Mouse (Mus musculus) hindbrain, postnatal 0 days (tissue): ENCODE measurements at regions not wholly inside any gene's neighbourhood (a gene's known extent, or its start where the extent isn't known, plus 50 kb on each side); places are given as distances from the start of the nearest gene placed in this dataset.

Experiments used
- ATAC-seq: fragments of 200-750 bp; cut with Nextera tagmentation; 2 replicates; pipeline ENCODE4 v1.8.0; 2017; ENCODE audit warnings: mild to moderate bottlenecking, moderate TSS enrichment, moderate library complexity
- DNase-seq: peaks from one replicate; pipeline ENCODE4 v3.0.0-alpha.2; 2015; ENCODE audit warnings: low spot score
- H3K27ac ChIP-seq: fragments of 300-500 bp; sonication (generic); 2 replicates; pipeline ENCODE4 v1.5.1; 2014; ENCODE audit warnings: mild to moderate bottlenecking
- H3K27me3 ChIP-seq: fragments of 300-500 bp; sonication (generic); 2 replicates; pipeline ENCODE4 v1.6.1; 2014; ENCODE audit warnings: low read length, mixed read lengths; ENCODE audit not compliant: insufficient read depth
- H3K36me3 ChIP-seq: fragments of 300-500 bp; sonication (generic); 2 replicates; pipeline ENCODE4 v1.6.1; 2014; ENCODE audit warnings: low read length, mixed read lengths; ENCODE audit not compliant: insufficient read depth
- H3K4me1 ChIP-seq: fragments of 300-500 bp; sonication (generic); 2 replicates; pipeline ENCODE4 v1.6.1; 2014; ENCODE audit warnings: antibody characterized with exemption, low read length, mixed read lengths; ENCODE audit not compliant: insufficient read depth
- H3K4me2 ChIP-seq: fragments of 300-500 bp; sonication (generic); 2 replicates; pipeline ENCODE4 v1.6.1; 2014; ENCODE audit warnings: low read depth, mild to moderate bottlenecking, low read length, moderate library complexity, mixed read lengths
- H3K4me3 ChIP-seq: fragments of 300-500 bp; sonication (generic); 2 replicates; pipeline ENCODE4 v1.5.1; 2014; ENCODE audit warnings: low read length
- H3K9ac ChIP-seq: fragments of 300-500 bp; sonication (generic); replicated peaks from 2 replicates; pipeline ENCODE4 v1.6.1; 2014; ENCODE audit warnings: mild to moderate bottlenecking, low read length, moderate library complexity, mixed read lengths
- H3K9me3 ChIP-seq: fragments of 300-500 bp; sonication (generic); 2 replicates; pipeline ENCODE4 v1.6.1; 2016; ENCODE audit warnings: low read length, mixed read lengths
- CTCF ChIP-seq: IDR thresholded peaks from 2 replicates; pipeline ENCODE4 v1.5.1; 2016; ENCODE audit warnings: antibody characterized with exemption, control low read depth, low read depth
- WGBS: fragments of 180-500 bp; shearing (Covaris S2); extraction: QIAGEN DNeasy Blood & Tissue Kit; methylation state at CpG from one replicate; pipeline ENCODE4 v1.1.7; 2014; 5-methylcytosine and 5-hydroxymethylcytosine counted together

DNA sequence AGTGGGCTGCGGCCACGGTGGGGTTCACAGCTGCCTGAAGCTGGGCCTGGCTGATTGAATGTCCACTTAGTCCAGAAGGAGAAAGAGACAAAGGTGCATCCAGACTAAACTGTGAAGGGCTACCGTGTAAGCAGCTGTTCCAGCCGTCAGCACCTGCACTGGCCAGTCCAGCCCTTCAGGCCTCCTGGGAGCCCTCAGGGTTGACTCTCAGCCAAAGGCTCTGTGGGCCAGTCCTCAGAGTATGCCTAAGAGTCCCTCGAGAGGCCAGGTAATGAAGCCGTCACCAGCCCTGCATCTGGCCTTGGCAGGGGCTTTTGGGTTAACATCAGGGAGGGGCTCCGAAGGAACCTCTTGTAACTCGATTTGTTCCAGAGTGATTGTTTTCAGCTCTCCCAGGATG, 187.4 kb downstream of the Gpd2 start:
- DNase-seq (no peak), ATAC-seq (no peak)
- Histone ChIP-seq H3K27ac (no peak overlapping the region), H3K4me2 (no peak overlapping the region), H3K4me1 (no peaks in the 10 kb centered on the region), H3K36me3 (no peaks in the 10 kb centered on the region), H3K4me3 (no peak overlapping the region), H3K9ac (no peak overlapping the region), H3K27me3 (no peaks in the 10 kb centered on the region), H3K9me3 (no peaks in the 10 kb centered on the region)
- TF ChIP-seq CTCF: no peak
- 78% methylated on average over 8 of the region's 8 CpGs for WGBS

GRCm38 (mm10) chr2:57425439-57425838, 188.0 kb downstream of the Gpd2 start:
- DNase-seq (no peak), ATAC-seq (no peak)
- no peaks in the 10 kb centered on the region for H3K9me3 ChIP-seq
- TF ChIP-seq CTCF: no peak
- WGBS: 94% methylated on average over 5 of the region's 5 CpGs
- no peak overlapping the region for H3K4me3 ChIP-seq
- no peaks in the 10 kb centered on the region for H3K4me1 ChIP-seq
- H3K27ac ChIP-seq: no peak overlapping the region
- no peaks in the 10 kb centered on the region for H3K27me3 ChIP-seq
- no peak overlapping the region for H3K9ac ChIP-seq
- no peaks in the 10 kb centered on the region for H3K36me3 ChIP-seq
- no peak overlapping the region for H3K4me2 ChIP-seq

DNA sequence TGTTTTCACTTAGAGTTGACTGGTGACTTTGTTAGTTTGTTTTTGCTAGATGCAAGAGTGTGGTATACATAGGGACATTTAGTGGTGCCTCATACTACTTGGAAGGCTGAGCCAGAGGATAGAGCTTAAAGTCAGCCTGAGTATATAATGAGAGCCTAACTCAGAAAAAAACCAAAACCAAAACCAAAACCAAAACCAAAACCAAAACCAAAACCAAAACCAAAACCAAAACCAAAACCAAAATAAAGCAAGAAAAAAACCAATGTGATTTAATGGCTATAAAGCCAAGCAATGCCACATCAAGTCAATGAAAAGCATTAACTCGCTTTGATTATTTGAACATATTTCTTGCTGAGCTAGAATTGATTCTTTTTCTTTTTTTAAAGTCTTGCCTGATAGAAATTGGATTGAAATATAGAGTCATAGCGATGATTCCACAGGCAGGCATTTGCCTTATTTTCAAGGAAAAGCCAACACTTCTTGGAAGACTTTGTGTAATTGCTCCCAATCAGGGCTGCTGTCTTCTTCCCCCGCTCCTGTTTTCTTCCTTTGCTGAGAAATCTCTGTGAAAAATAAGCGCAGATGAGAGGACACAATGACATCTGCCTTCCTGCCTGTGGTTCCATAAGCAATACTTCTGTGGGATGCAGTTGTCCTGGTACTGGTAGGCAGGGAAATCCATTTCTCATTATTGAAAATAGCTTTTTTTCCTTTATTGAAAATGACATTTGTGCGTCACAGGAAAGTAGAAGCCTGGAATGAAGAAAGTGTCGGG, 213.7 kb downstream of the Gpd2 start:
- Histone ChIP-seq H3K36me3 (no peaks in the 10 kb centered on the region), H3K4me3 (no peak overlapping the region), H3K27ac (no peak overlapping the region), H3K4me2 (no peak overlapping the region), H3K9me3 (no peaks in the 10 kb centered on the region), H3K9ac (no peak overlapping the region), H3K27me3 (no peaks in the 10 kb centered on the region), H3K4me1 (no peaks in the 10 kb centered on the region)
- no peak for TF ChIP-seq CTCF
- 89% methylated on average over 6 of the region's 6 CpGs for WGBS
- ATAC-seq (no peak), DNase-seq (no peak)

DNA sequence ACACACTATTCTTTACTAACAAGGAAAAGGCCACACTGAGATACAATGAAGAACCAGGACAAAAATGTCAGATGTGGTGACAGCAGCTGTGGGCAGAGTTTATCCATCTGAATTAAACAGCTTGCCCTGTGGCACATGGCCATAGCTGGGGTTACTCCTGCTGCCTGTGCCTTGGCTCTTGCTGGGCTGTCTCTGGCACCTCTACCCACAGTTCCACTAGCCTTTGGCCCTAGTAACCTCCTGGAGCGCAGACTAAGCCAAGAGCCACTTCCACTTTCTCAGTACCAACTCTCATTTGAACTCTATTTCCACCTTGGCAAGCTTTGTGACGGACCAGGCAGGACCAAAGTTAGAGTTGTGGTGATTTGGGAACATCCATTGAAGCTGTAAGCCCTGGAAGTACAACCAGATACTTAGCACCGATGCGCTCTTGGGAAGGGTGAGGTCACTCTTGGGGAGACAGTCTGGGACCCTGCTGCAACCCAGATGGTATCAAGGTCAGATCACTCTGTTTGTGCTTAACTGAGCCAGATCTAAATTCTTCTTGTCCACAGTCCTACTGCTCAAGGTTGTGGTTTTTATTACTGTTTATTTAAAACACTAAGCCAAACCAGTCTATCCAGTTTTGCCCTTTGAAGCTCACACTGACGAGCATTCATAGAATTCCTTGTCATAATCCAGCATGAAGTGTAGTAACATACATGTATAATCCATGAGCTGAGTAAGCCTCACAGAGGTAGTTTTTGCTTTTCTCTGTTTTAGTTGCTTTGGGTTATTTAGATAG, 216.7 kb downstream of the Gpd2 start:
- no peaks in the 10 kb centered on the region for H3K36me3 ChIP-seq
- H3K27ac ChIP-seq: no peak overlapping the region
- no peak for TF ChIP-seq CTCF
- H3K4me1 ChIP-seq: no peaks in the 10 kb centered on the region
- H3K9ac ChIP-seq: no peak overlapping the region
- no peaks in the 10 kb centered on the region for H3K27me3 ChIP-seq
- WGBS: 86% methylated on average over 5 of the region's 5 CpGs
- no peak overlapping the region for H3K4me3 ChIP-seq
- ATAC-seq: no peak
- DNase-seq: no peak
- H3K4me2 ChIP-seq: no peak overlapping the region
- H3K9me3 ChIP-seq: no peaks in the 10 kb centered on the region

GRCm38 (mm10) chr2:57459901-57460300, 222.5 kb downstream of the Gpd2 start:
- Histone ChIP-seq H3K9ac (no peak overlapping the region), H3K4me1 (no peaks in the 10 kb centered on the region), H3K27ac (no peak overlapping the region), H3K36me3 (no peaks in the 10 kb centered on the region), H3K9me3 (no peaks in the 10 kb centered on the region), H3K4me2 (no peak overlapping the region), H3K27me3 (no peaks in the 10 kb centered on the region), H3K4me3 (no peak overlapping the region)
- no peak for TF ChIP-seq CTCF
- ATAC-seq (no peak), DNase-seq (no peak)
- WGBS: 84% methylated on average over 2 of the region's 2 CpGs

GRCm38 (mm10) chr2:57473873-57474272, 236.4 kb downstream of the Gpd2 start:
- Histone ChIP-seq H3K36me3 (no peaks in the 10 kb centered on the region), H3K4me1 (no peaks in the 10 kb centered on the region), H3K9ac (no peak overlapping the region), H3K27ac (no peak overlapping the region), H3K4me3 (no peak overlapping the region), H3K4me2 (no peak overlapping the region), H3K27me3 (no peaks in the 10 kb centered on the region), H3K9me3 (no peaks in the 10 kb centered on the region)
- no peak for TF ChIP-seq CTCF
- ATAC-seq (no peak), DNase-seq (no peak)
- 82% methylated on average over 3 of the region's 3 CpGs for WGBS

- no peak for ATAC-seq
- Histone ChIP-seq H3K27ac (no peak overlapping the region), H3K9me3 (no peaks in the 10 kb centered on the region), H3K27me3 (no peaks in the 10 kb centered on the region), H3K4me3 (no peak overlapping the region), H3K4me2 (no peak overlapping the region), H3K4me1 (no peaks in the 10 kb centered on the region), H3K36me3 (no peaks in the 10 kb centered on the region), H3K9ac (no peak overlapping the region)
- DNase-seq: no peak
- no peak for TF ChIP-seq CTCF
- 86% methylated on average over 4 of the region's 4 CpGs for WGBS
Measured at GRCm38 (mm10) chr2:57492116-57492515, 254.7 kb downstream of the Gpd2 start.
